7 mouse cellular contexts compared by ENCODE assay signal in the genomic region with DNA sequence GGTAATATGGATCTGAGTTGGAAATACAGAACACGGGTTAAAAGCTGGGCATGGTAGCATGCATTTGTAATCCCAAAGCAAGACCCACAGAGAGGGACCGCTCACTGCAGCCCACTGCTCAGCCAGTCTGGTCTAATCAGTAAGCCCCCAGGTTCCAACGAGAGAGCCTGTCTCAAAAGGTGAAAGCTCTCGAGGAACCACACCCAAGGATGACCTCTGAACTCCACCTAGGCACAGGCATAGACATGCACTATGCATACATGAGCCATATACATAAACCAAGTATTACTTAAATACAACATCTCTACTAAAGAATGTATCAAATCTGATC. TPM values are rescaled to one million over a fixed set of nuclear protein-coding genes. Genes with fewer than 3 reads are reported as not detected.
DNase-seq lines count a peak whose midpoint lies in the region; ATAC-seq and TF ChIP-seq lines count a peak whose summit lies in the region.
"Not testable (repeated sequence)": the region's sequence is repeated elsewhere in the genome, so short reads cannot be mapped to it uniquely, and the experiment has no call there.

No protein-coding gene starts in this region.

- not testable (repeated sequence) for H3K4me1 ChIP-seq in forebrain, embryonic 14.5 days (ENCODE audit: control insufficient read depth, insufficient read depth, low read length); hindbrain, embryonic 12.5 days; intestine, embryonic 15.5 days (replicated peaks); limb, embryonic 11.5 days (ENCODE audit: control insufficient read depth, insufficient read depth, low read length); lung, embryonic 16.5 days (replicated peaks; ENCODE audit: control insufficient read depth, insufficient read depth, low read length); midbrain, postnatal 0 days (ENCODE audit: insufficient read depth, low read length); stomach, embryonic 16.5 days (ENCODE audit: control insufficient read depth, insufficient read depth, low read length)

- H3K9me3 ChIP-seq in forebrain, embryonic 14.5 days (replicated peaks; ENCODE audit: control insufficient read depth, low read length); hindbrain, embryonic 12.5 days (replicated peaks); intestine, embryonic 15.5 days; limb, embryonic 11.5 days (ENCODE audit: control insufficient read depth, low read length); lung, embryonic 16.5 days (ENCODE audit: control insufficient read depth, low read length); midbrain, postnatal 0 days (ENCODE audit: low read length); stomach, embryonic 16.5 days (replicated peaks; ENCODE audit: control insufficient read depth, low read length): not testable (repeated sequence)

- not testable (repeated sequence) for H3K4me2 ChIP-seq in forebrain, embryonic 14.5 days (ENCODE audit: low read length); hindbrain, embryonic 12.5 days (replicated peaks); intestine, embryonic 15.5 days (replicated peaks); limb, embryonic 11.5 days (ENCODE audit: low read depth, severe bottlenecking); lung, embryonic 16.5 days (ENCODE audit: low read depth, low read length); midbrain, postnatal 0 days (ENCODE audit: low read depth, low read length, poor library complexity, severe bottlenecking); stomach, embryonic 16.5 days (ENCODE audit: low read depth, low read length)

- not testable (repeated sequence) for TF ChIP-seq CTCF in midbrain, postnatal 0 days (IDR thresholded peaks at IDR 0.05)

- not testable (repeated sequence) for H3K9ac ChIP-seq in forebrain, embryonic 14.5 days (ENCODE audit: low read length); hindbrain, embryonic 12.5 days; intestine, embryonic 15.5 days; limb, embryonic 11.5 days (ENCODE audit: low read length); lung, embryonic 16.5 days (ENCODE audit: low read length); midbrain, postnatal 0 days (replicated peaks; ENCODE audit: low read length, poor library complexity, severe bottlenecking); stomach, embryonic 16.5 days (ENCODE audit: low read length)

- peak; percentile 46; the same call in 1 of the 2 replicates for ATAC-seq in forebrain, embryonic 14.5 days
- peak; percentile 43; the same call in 1 of the 2 replicates for ATAC-seq in hindbrain, embryonic 12.5 days (ENCODE audit: low FRiP score)
- peak; percentile 31; the same call in 1 of the 2 replicates for ATAC-seq in intestine, embryonic 15.5 days
- peak; percentile 64 for ATAC-seq in limb, embryonic 11.5 days (ENCODE audit: insufficient number of reproducible peaks, low FRiP score, low TSS enrichment, low read depth)
- peak; percentile 60; the same call in 1 of the 2 replicates for ATAC-seq in lung, embryonic 16.5 days (ENCODE audit: low read depth)
- ATAC-seq in midbrain, postnatal 0 days (ENCODE audit: low FRiP score): peak; percentile 39
- peak; percentile 37; the same call in 1 of the 2 replicates for ATAC-seq in stomach, embryonic 16.5 days (ENCODE audit: insufficient read depth, low FRiP score)

- H3K36me3 ChIP-seq in forebrain, embryonic 14.5 days (ENCODE audit: control insufficient read depth, insufficient read depth, low read length); hindbrain, embryonic 12.5 days; intestine, embryonic 15.5 days; limb, embryonic 11.5 days (ENCODE audit: control insufficient read depth, insufficient read depth, low read length); lung, embryonic 16.5 days (ENCODE audit: control insufficient read depth, insufficient read depth, low read length); midbrain, postnatal 0 days (ENCODE audit: insufficient read depth, low read length); stomach, embryonic 16.5 days (ENCODE audit: control insufficient read depth, insufficient read depth, low read length): not testable (repeated sequence)

- WGBS in forebrain, embryonic 14.5 days: 70% methylated on average over 2 of the region's 4 CpGs
- WGBS in hindbrain, embryonic 12.5 days: 76% methylated on average over 3 of the region's 4 CpGs
- 66% methylated on average over 4 of the region's 4 CpGs for WGBS in intestine, embryonic 15.5 days
- 83% methylated on average over 2 of the region's 4 CpGs for WGBS in limb, embryonic 11.5 days
- WGBS in lung, embryonic 16.5 days: 75% methylated on average over 2 of the region's 4 CpGs
- WGBS in midbrain, postnatal 0 days: 86% methylated on average over 1 of the region's 4 CpGs
- 64% methylated on average over 1 of the region's 4 CpGs for WGBS in stomach, embryonic 16.5 days

- H3K27me3 ChIP-seq in forebrain, embryonic 14.5 days (replicated peaks; ENCODE audit: control insufficient read depth, insufficient read depth, low read length); hindbrain, embryonic 12.5 days; intestine, embryonic 15.5 days (replicated peaks); limb, embryonic 11.5 days (ENCODE audit: control insufficient read depth, insufficient read depth, low read length); lung, embryonic 16.5 days (ENCODE audit: control insufficient read depth, insufficient read depth, low read depth, low read length); midbrain, postnatal 0 days (ENCODE audit: insufficient read depth, low read length); stomach, embryonic 16.5 days (ENCODE audit: control insufficient read depth, insufficient read depth, low read length): not testable (repeated sequence)

- H3K4me3 ChIP-seq in forebrain, embryonic 14.5 days (ENCODE audit: low read depth, low read length); hindbrain, embryonic 12.5 days; intestine, embryonic 15.5 days (replicated peaks); limb, embryonic 11.5 days (ENCODE audit: low read depth, low read length); lung, embryonic 16.5 days (ENCODE audit: low read length); midbrain, postnatal 0 days (ENCODE audit: low read depth, low read length); stomach, embryonic 16.5 days (replicated peaks; ENCODE audit: low read length): not testable (repeated sequence)

- H3K27ac ChIP-seq in forebrain, embryonic 14.5 days (ENCODE audit: low read depth, low read length); hindbrain, embryonic 12.5 days; intestine, embryonic 15.5 days; limb, embryonic 11.5 days (replicated peaks; ENCODE audit: low read depth, low read length); lung, embryonic 16.5 days (ENCODE audit: low read length); midbrain, postnatal 0 days (ENCODE audit: low read depth, low read length); stomach, embryonic 16.5 days (ENCODE audit: low read length): not testable (repeated sequence)

- not testable (repeated sequence) for DNase-seq in forebrain, embryonic 14.5 days (ENCODE audit: low spot score); limb, embryonic 11.5 days (ENCODE audit: low spot score); midbrain, postnatal 0 days (ENCODE audit: low spot score)

RNA-seq across cellular contexts. Expression of a gene that starts 21.4 kb away (rescaled TPM):
- polyA plus RNA-seq in forebrain, embryonic 14.5 days (2014; fragmentation: Nextera tagmentation; extraction: Ambion mirVana): 20.8 and 23.5 TPM in 2 replicates
- 51.8 and 58.7 TPM in 2 replicates for polyA plus RNA-seq in hindbrain, embryonic 12.5 days (2016; fragmentation: Nextera tagmentation; extraction: Ambion mirVana)
- polyA plus RNA-seq in intestine, embryonic 15.5 days (2015; fragmentation: Nextera tagmentation; extraction: Ambion mirVana): 66.5 and 69.6 TPM in 2 replicates
- polyA plus RNA-seq in limb, embryonic 11.5 days (2014; fragmentation: Nextera tagmentation; extraction: Ambion mirVana): 28.3 and 32.2 TPM in 2 replicates
- 165 and 167 TPM in 2 replicates for polyA plus RNA-seq in lung, embryonic 16.5 days (2015; fragmentation: Nextera tagmentation; extraction: Ambion mirVana)
- total RNA-seq in midbrain, postnatal 0 days (2014; rRNA removed): 63.0 and 70.6 TPM in 2 replicates
- 27.3 and 31.2 TPM in 2 replicates for polyA plus RNA-seq in midbrain, postnatal 0 days (2015; fragmentation: Nextera tagmentation; extraction: Ambion mirVana)
- polyA plus RNA-seq in stomach, embryonic 16.5 days (2015; fragmentation: Nextera tagmentation; extraction: Ambion mirVana): 112 and 120 TPM in 2 replicates

RNA-seq across cellular contexts. Expression of a gene that starts 22.2 kb away (rescaled TPM):
- polyA plus RNA-seq in forebrain, embryonic 14.5 days (2014; fragmentation: Nextera tagmentation; extraction: Ambion mirVana): 21.4 and 24.0 TPM in 2 replicates
- 28.1 and 30.1 TPM in 2 replicates for polyA plus RNA-seq in hindbrain, embryonic 12.5 days (2016; fragmentation: Nextera tagmentation; extraction: Ambion mirVana)
- polyA plus RNA-seq in intestine, embryonic 15.5 days (2015; fragmentation: Nextera tagmentation; extraction: Ambion mirVana): 5.9 and 6.0 TPM in 2 replicates
- 18.3 and 19.6 TPM in 2 replicates for polyA plus RNA-seq in limb, embryonic 11.5 days (2014; fragmentation: Nextera tagmentation; extraction: Ambion mirVana)
- 14.2 and 18.9 TPM in 2 replicates for polyA plus RNA-seq in lung, embryonic 16.5 days (2015; fragmentation: Nextera tagmentation; extraction: Ambion mirVana)
- total RNA-seq in midbrain, postnatal 0 days (2014; rRNA removed): 25.4 and 26.2 TPM in 2 replicates
- polyA plus RNA-seq in midbrain, postnatal 0 days (2015; fragmentation: Nextera tagmentation; extraction: Ambion mirVana): 23.9 and 26.3 TPM in 2 replicates
- polyA plus RNA-seq in stomach, embryonic 16.5 days (2015; fragmentation: Nextera tagmentation; extraction: Ambion mirVana): 8.6 and 9.5 TPM in 2 replicates
